ENCODE assay signal across 23 mouse cellular contexts in genomic region chr1:186797991-186798390, GRCm38 (mm10).
"Had no signal": no experiment of that assay in that cellular context is flagged by ENCODE, and none has a peak within 500 bp of the region (broad histone marks: within the 10 kb centered on the region; RNA-seq: fewer than 3 reads in every experiment).

No protein-coding gene starts in this region.

- H3K9me3 ChIP-seq: heart, embryonic 13.5 days; heart, embryonic 15.5 days; intestine, embryonic 15.5 days; limb, embryonic 13.5 days; limb, embryonic 15.5 days; liver, embryonic 12.5 days had no signal

- DNase-seq: gastrocnemius, postnatal 14 days; gastrocnemius, postnatal 36 days; heart, adult 18-20 months; heart, postnatal 14 days; heart, postnatal 36 days; kidney, adult 18-20 months; kidney, adult 8-10 months; kidney, postnatal 14 days; kidney, postnatal 4 days; left cerebral cortex, postnatal 4 days had no signal

- H3K27me3 ChIP-seq: heart, embryonic 13.5 days; heart, embryonic 15.5 days; intestine, embryonic 15.5 days; limb, embryonic 13.5 days; limb, embryonic 15.5 days; liver, embryonic 12.5 days had no signal

- H3K27ac ChIP-seq: heart, embryonic 13.5 days; heart, embryonic 15.5 days; hindbrain, embryonic 14.5 days; intestine, embryonic 15.5 days; layer of hippocampus, adult 2 months; limb, embryonic 13.5 days; limb, embryonic 15.5 days; liver, embryonic 12.5 days; liver, embryonic 14.5 days had no signal

- ATAC-seq: hindbrain, embryonic 16.5 days; inflammation-experienced regulatory T-cells, adult 6 months; intestine, embryonic 15.5 days; intestine, postnatal 0 days; liver, embryonic 12.5 days had no signal

- H3K4me2 ChIP-seq: heart, embryonic 11.5 days; heart, embryonic 13.5 days; heart, embryonic 15.5 days; hindbrain, embryonic 14.5 days; intestine, embryonic 15.5 days; limb, embryonic 13.5 days; limb, embryonic 15.5 days; liver, embryonic 12.5 days had no signal

- H3K4me1 ChIP-seq: heart, embryonic 13.5 days; heart, embryonic 15.5 days; intestine, embryonic 15.5 days; limb, embryonic 13.5 days; limb, embryonic 15.5 days; liver, embryonic 12.5 days had no signal

- H3K9ac ChIP-seq: heart, embryonic 13.5 days; heart, embryonic 15.5 days; hindbrain, embryonic 14.5 days; intestine, embryonic 15.5 days; limb, embryonic 13.5 days; limb, embryonic 15.5 days; liver, embryonic 12.5 days; liver, embryonic 14.5 days had no signal

- H3K4me3 ChIP-seq: heart, embryonic 13.5 days; heart, embryonic 15.5 days; intestine, embryonic 15.5 days; layer of hippocampus, adult 2 months; limb, embryonic 13.5 days; limb, embryonic 15.5 days; liver, embryonic 12.5 days had no signal

- H3K36me3 ChIP-seq: heart, embryonic 13.5 days; heart, embryonic 15.5 days; intestine, embryonic 15.5 days; limb, embryonic 13.5 days; limb, embryonic 15.5 days; liver, embryonic 12.5 days had no signal
